Mouse (Mus musculus) embryonic fibroblast, embryonic 13.5 days (primary cell): ENCODE results near the gene Rgs4.

Experiments
- CTCF ChIP-seq: IDR thresholded peaks from 2 replicates; pipeline ENCODE4 v1.5.1; 2011; ENCODE audit warnings: mild to moderate bottlenecking, control low read depth, low read length, moderate library complexity, borderline replicate concordance; ENCODE audit not compliant: insufficient read depth
- POLR2A ChIP-seq: IDR thresholded peaks from 2 replicates; pipeline ENCODE4 v1.6.1; 2011; ENCODE audit warnings: low read depth, mild to moderate bottlenecking, control low read depth, low read length, moderate library complexity

GRCm38 (mm10) chr1:169747473-169747872 lies at the start of gene Rgs4:
- TF ChIP-seq CTCF (no peak), POLR2A (peak; percentile 72)
